Mouse (Mus musculus) forebrain, postnatal 0 days (tissue): ENCODE data around the gene Cep170. TPM values are rescaled to one million over a fixed set of nuclear protein-coding genes. Genes with fewer than 3 reads are reported as not detected.
A peak's percentile ranks its signal among the peaks of the same experiment; 100 is the strongest.

Experiments used
- ATAC-seq: fragments of 200-750 bp; cut with Nextera tagmentation; 2 replicates; pipeline ENCODE4 v1.8.0; 2017; ENCODE audit warnings: mild to moderate bottlenecking, moderate library complexity
- DNase-seq: peaks from one replicate; pipeline ENCODE4 v3.0.0-alpha.2; 2015
- H3K27ac ChIP-seq: fragments of 300-500 bp; sonication (generic); 2 replicates; pipeline ENCODE4 v1.5.1; 2014; ENCODE audit warnings: low read depth, mild to moderate bottlenecking, antibody characterized with exemption, low read length, moderate library complexity, mixed read lengths
- H3K27me3 ChIP-seq: fragments of 300-500 bp; sonication (generic); 2 replicates; pipeline ENCODE4 v1.6.1; 2014; ENCODE audit warnings: mild to moderate bottlenecking, low read length, mixed read lengths; ENCODE audit not compliant: insufficient read depth
- H3K36me3 ChIP-seq: fragments of 300-500 bp; sonication (generic); 2 replicates; pipeline ENCODE4 v1.6.1; 2014; ENCODE audit warnings: mild to moderate bottlenecking, moderate library complexity; ENCODE audit not compliant: insufficient read depth
- H3K4me1 ChIP-seq: fragments of 300-500 bp; sonication (generic); 2 replicates; pipeline ENCODE4 v1.6.1; 2014; ENCODE audit warnings: antibody characterized with exemption; ENCODE audit not compliant: insufficient read depth
- H3K4me2 ChIP-seq: fragments of 300-500 bp; sonication (generic); 2 replicates; pipeline ENCODE4 v1.6.1; 2014; ENCODE audit warnings: low read depth, mild to moderate bottlenecking, moderate library complexity
- H3K4me3 ChIP-seq: fragments of 300-500 bp; sonication (generic); 2 replicates; pipeline ENCODE4 v1.5.1; 2014; ENCODE audit warnings: low read depth, low read length, mixed read lengths
- H3K9ac ChIP-seq: fragments of 300-500 bp; sonication (generic); 2 replicates; pipeline ENCODE4 v1.6.1; 2014; ENCODE audit warnings: mild to moderate bottlenecking
- H3K9me3 ChIP-seq: fragments of 300-500 bp; sonication (generic); 2 replicates; pipeline ENCODE4 v1.6.1; 2016; ENCODE audit warnings: low read length
- CTCF ChIP-seq: sonication (generic); IDR thresholded peaks from 2 replicates; pipeline ENCODE4 v1.5.1; 2016; ENCODE audit warnings: antibody characterized with exemption, control low read depth, low read depth
- WGBS: fragments of 180-500 bp; shearing (Covaris S2); extraction: QIAGEN DNeasy Blood & Tissue Kit; methylation state at CpG from one replicate; pipeline ENCODE4 v1.1.7; 2014; 5-methylcytosine and 5-hydroxymethylcytosine counted together
- polyA plus RNA-seq: library from polyadenylated mRNA; unstranded; fragments of >200 nt; fragmentation: Nextera tagmentation; extraction: Ambion mirVana; gene quantifications from 2 replicates; pipeline ENCODE4 v1.2.1, GENCODE M21; 2015
- total RNA-seq: library from RNA; depleted of rRNA; stranded (reverse); fragments of >200 nt; gene quantifications from 2 replicates; pipeline ENCODE4 v1.2.3, GENCODE M21; 2014

The Cep170 gene
- total and polyA plus RNA-seq, 2 experiments from 2014 or later = 99.6 to 233 TPM

DNA sequence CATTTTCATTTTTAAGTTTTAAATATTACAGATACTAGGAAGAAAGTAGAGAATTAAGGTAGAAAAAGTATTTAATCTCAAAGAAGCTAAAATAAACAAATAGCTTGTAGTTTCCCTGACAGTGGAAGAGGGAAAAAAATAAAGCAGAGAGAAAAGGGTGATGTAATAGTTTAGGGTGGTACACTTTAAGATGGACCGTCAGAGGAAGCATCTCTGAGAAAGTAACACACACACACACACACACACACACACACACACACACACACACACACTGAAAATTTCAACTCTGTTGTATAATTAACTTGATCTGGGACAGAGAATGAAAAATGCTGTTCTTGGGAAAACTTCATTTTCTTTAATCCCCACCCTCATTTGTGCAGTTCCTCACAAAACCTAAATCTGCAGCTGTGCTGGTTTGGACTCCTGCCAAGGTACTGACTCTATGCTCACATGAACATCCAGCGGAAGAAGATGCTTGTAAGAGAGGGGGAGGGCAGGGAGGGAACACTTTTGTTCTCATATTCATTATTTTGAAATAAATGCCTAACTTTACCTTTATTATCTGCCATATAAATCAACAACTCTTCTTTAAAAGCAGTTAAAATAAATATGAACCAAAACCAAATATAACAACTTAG lies 13.0 kb downstream of the Cep170 start:
- Histone ChIP-seq H3K36me3 (no peaks in the 10 kb centered on the region), H3K4me1 (0 out of 2 replicates have a peak, but pooled peaks cover 5% of the 10 kb centered on the region), H3K4me3 (no peak overlapping the region), H3K4me2 (no peak overlapping the region), H3K27me3 (no peaks in the 10 kb centered on the region), H3K27ac (no peak overlapping the region), H3K9me3 (no peaks in the 10 kb centered on the region), H3K9ac (no peak overlapping the region)
- 0% methylated on average over 2 of the region's 2 CpGs for WGBS
- TF ChIP-seq CTCF = no peak
- DNase-seq (peak; percentile 60), ATAC-seq (peak; percentile 71)

DNA sequence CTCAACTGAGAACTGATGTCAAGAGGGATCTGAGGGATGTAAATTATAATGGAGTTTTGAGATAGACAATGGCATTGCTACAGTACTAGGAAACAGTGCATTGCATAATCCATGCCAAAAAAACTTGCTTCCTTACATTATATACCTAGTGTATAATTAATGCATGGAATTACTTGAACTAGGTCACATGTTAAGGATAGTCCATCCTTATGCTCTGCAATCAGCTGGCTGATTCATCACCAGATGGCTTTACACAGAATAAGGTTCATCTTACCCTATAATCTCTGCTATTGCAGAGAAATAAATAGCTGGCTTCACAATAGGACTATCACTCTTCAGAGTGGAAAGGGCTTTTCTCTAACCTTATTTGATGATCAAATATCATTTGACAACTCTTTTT lies 15.2 kb downstream of the Cep170 start:
- Histone ChIP-seq H3K36me3 (no peaks in the 10 kb centered on the region), H3K27me3 (no peaks in the 10 kb centered on the region), H3K4me2 (no peak overlapping the region), H3K27ac (no peak overlapping the region), H3K9me3 (no peaks in the 10 kb centered on the region), H3K4me1 (0 out of 2 replicates have a peak, but pooled peaks cover 11% of the 10 kb centered on the region), H3K4me3 (no peak overlapping the region), H3K9ac (no peak overlapping the region)
- no peak for DNase-seq
- TF ChIP-seq CTCF = no peak
- no peak for ATAC-seq

- H3K27me3 ChIP-seq = no peaks in the 10 kb centered on the region
- no peaks in the 10 kb centered on the region for H3K9me3 ChIP-seq
- no peak overlapping the region for H3K4me3 ChIP-seq
- 93% methylated on average over 1 of the region's 1 CpGs for WGBS
- ATAC-seq (no peak), DNase-seq (no peak)
- H3K4me2 ChIP-seq = no peak overlapping the region
- no peak overlapping the region for H3K9ac ChIP-seq
- H3K27ac ChIP-seq = no peak overlapping the region
- H3K36me3 ChIP-seq = peaks cover 24% of the 10 kb centered on the region
- no peak for TF ChIP-seq CTCF
- 0 out of 2 replicates have a peak, but pooled peaks cover 11% of the 10 kb centered on the region for H3K4me1 ChIP-seq
These were observed 21.7 kb downstream of the Cep170 start for GRCm38 (mm10) chr1:176792175-176792574.

DNA sequence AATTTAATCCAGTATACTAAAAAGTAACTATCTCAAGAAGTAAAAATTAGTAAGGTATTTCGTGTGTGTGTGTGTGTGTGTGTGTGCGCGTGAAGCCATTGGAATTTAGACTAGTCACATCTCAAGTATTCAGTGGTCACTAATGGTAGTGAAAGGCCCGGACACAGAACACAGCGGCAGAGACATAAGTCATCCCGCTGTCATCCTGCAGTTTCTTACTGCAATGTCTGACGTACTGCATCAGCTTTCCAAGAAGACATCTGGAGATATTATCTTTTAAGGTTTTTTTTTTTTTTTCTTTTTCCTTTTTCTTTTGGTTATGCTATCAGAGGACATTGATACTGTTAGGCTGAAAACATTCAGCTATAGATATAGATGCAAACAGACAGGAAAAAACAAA lies 24.5 kb downstream of the Cep170 start:
- no peak overlapping the region for H3K4me2 ChIP-seq
- no peak for TF ChIP-seq CTCF

GRCm38 (mm10) chr1:176774533-176774932 lies 39.3 kb downstream of the Cep170 start:
- Histone ChIP-seq H3K9me3 (no peaks in the 10 kb centered on the region), H3K27me3 (no peaks in the 10 kb centered on the region), H3K4me1 (no peaks in the 10 kb centered on the region), H3K9ac (no peak overlapping the region), H3K27ac (no peak overlapping the region), H3K4me2 (no peak overlapping the region), H3K36me3 (peaks cover 32% of the 10 kb centered on the region), H3K4me3 (no peak overlapping the region)
- ATAC-seq = no peak
- no peak for TF ChIP-seq CTCF
- no peak for DNase-seq
- WGBS = 39% methylated on average over 4 of the region's 4 CpGs

More for the DNA sequence above, 24.5 kb downstream of the Cep170 start:
- 93% methylated on average over 7 of the region's 7 CpGs for WGBS
- Histone ChIP-seq H3K4me3 (no peak overlapping the region), H3K27ac (no peak overlapping the region), H3K27me3 (no peaks in the 10 kb centered on the region), H3K9ac (no peak overlapping the region), H3K9me3 (no peaks in the 10 kb centered on the region), H3K4me1 (0 out of 2 replicates have a peak, but pooled peaks cover 6% of the 10 kb centered on the region), H3K36me3 (peaks cover 24% of the 10 kb centered on the region)
- no peak for DNase-seq
- no peak for ATAC-seq

DNA sequence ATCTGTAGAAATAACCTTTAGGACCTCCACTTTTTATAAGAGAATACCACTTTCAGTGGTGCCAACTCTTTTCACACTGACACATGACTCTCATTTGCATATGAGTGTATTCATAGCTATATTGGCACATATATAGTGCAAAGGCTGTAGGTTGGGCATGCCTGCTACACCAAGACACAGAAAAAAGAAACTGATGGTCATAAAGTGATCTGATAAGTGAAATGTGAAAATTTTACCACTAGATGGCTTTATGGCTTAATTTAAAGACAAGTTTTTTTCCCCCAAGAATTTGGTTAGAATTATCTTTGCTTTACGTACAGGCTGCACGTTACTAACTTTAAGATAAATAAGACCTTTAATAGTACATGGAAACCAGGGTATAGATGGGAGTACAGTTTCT lies 51.6 kb downstream of the Cep170 start:
- no peak overlapping the region for H3K9ac ChIP-seq

DNA sequence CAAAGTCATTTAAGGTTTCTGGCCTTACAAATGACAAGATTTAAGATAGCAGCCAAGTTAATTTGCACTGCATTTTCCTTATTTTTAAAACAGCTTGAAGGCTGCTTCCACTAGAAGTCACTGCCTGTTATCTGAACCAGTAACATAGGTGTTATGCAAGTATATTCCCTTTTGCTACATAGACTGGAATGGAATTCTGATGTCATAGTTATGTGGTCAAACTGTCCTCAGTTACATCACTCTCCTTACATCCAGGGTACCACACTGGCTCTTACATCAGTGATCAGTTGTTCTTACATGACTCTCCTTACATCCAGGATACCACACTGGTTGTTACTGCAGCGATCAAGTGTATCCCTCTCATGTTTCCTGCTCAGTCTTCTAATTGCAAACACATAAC lies 53.2 kb downstream of the Cep170 start:
- Histone ChIP-seq H3K4me1 (no peaks in the 10 kb centered on the region), H3K36me3 (peaks cover 23% of the 10 kb centered on the region), H3K9ac (no peak overlapping the region), H3K4me2 (no peak overlapping the region), H3K27me3 (no peaks in the 10 kb centered on the region), H3K4me3 (no peak overlapping the region), H3K9me3 (no peaks in the 10 kb centered on the region), H3K27ac (no peak overlapping the region)
- 97% methylated on average over 1 of the region's 1 CpGs for WGBS
- DNase-seq (no peak), ATAC-seq (no peak)
- no peak for TF ChIP-seq CTCF

More for the DNA sequence above, 51.6 kb downstream of the Cep170 start:
- Histone ChIP-seq H3K4me3 (no peak overlapping the region), H3K36me3 (peaks cover 8% of the 10 kb centered on the region; the same call in 1 of the 2 replicates), H3K27me3 (no peaks in the 10 kb centered on the region), H3K4me2 (no peak overlapping the region), H3K27ac (no peak overlapping the region), H3K9me3 (no peaks in the 10 kb centered on the region), H3K4me1 (no peaks in the 10 kb centered on the region)
- no peak for TF ChIP-seq CTCF
- WGBS = 75% methylated on average over 2 of the region's 2 CpGs
- no peak for DNase-seq
- ATAC-seq = no peak
